Mouse (Mus musculus): ENCODE results near the gene Ptprg. TPM values are rescaled to one million over a fixed set of nuclear protein-coding genes. Genes with fewer than 3 reads are reported as not detected.

Gene Ptprg
- polyA plus RNA-seq, 1 experiment from 2014 or later: 48.0 TPM

DNA sequence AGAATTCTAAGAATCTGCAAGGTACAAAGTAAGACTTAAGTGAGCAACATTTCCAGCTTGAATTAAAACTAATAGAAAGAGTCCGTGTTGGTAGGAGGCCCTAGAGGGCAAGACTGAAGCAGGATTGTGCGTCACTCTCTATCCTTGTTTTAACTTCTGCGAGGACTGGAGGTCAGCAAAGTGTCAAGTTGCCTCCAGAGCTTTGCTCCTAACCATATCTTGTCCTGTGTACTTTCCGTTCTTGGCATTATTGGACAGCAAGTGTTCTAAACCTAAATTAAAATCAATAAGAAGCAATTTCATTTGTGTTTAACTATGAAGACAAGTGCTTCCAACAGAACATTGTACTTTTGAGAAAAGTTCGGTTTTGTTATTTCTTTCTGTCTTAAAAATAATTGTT is 20.4 kb downstream of the Ptprg start:
- H3K4me2 ChIP-seq (ENCODE audit: low read depth, low read length, severe bottlenecking): no peak overlapping the region
- ATAC-seq (replicated peaks; ENCODE audit: low FRiP score) (no peak), DNase-seq (ENCODE audit: low spot score) (no peak)
- 60% methylated on average over 5 of the region's 5 CpGs for WGBS
- no peak overlapping the region for H3K27ac ChIP-seq (ENCODE audit: low read depth, low read length)
- H3K9ac ChIP-seq (ENCODE audit: low read length): no peak overlapping the region
- peaks cover 18% of the 10 kb centered on the region; the same call in 1 of the 2 replicates for H3K4me1 ChIP-seq (replicated peaks; ENCODE audit: control insufficient read depth, insufficient read depth, low read length)
- H3K9me3 ChIP-seq (ENCODE audit: control insufficient read depth, low read length): no peaks in the 10 kb centered on the region
- no peak overlapping the region for H3K4me3 ChIP-seq (ENCODE audit: low read depth, low read length)
- no peaks in the 10 kb centered on the region for H3K36me3 ChIP-seq (ENCODE audit: control insufficient read depth, insufficient read depth, low read length)
- no peaks in the 10 kb centered on the region for H3K27me3 ChIP-seq (ENCODE audit: control insufficient read depth, insufficient read depth, low read length)

DNA sequence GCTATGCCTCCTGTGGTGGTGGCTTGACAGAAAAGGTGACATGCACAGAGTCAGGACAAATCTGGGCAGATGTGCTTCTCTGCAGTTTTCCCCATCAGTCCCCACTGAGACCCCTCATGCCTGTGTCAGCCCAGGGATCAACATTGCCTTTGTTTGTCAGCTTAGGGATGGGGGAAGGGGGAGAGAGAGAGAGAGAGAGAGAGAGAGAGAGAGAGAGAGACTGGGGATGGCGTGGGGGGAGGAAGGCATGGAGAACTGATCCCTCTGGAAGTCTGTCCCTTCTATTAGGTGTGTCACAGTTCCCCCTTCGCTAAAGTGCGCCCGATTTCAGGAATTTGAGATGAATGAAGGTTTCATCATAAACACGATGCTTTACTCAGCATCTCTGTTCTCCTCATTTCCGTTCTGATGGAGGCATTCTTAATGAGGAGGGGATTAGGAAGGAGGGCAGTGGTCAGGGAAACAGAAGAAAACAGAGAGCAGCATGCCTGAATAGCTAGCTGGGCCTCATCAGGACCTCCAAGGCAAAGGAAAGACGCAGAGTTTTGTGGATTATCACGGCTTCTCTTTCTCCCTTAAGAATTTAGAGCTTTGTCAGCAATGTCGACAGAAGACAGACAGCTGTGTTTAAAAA is 24.1 kb downstream of the Ptprg start:
- Histone ChIP-seq H3K4me2 (ENCODE audit: low read depth, low read length, severe bottlenecking) (peak overlapping the region; percentile 29), H3K36me3 (ENCODE audit: control insufficient read depth, insufficient read depth, low read length) (no peaks in the 10 kb centered on the region), H3K9me3 (ENCODE audit: control insufficient read depth, low read length) (peaks cover 2% of the 10 kb centered on the region; the same call in 1 of the 2 replicates), H3K4me1 (replicated peaks; ENCODE audit: control insufficient read depth, insufficient read depth, low read length) (peaks cover 21% of the 10 kb centered on the region; the same call in 1 of the 2 replicates), H3K27me3 (ENCODE audit: control insufficient read depth, insufficient read depth, low read length) (no peaks in the 10 kb centered on the region), H3K9ac (ENCODE audit: low read length) (peak overlapping the region; percentile 1; the same call in 1 of the 2 replicates), H3K4me3 (ENCODE audit: low read depth, low read length) (no peak overlapping the region), H3K27ac (ENCODE audit: low read depth, low read length) (peak overlapping the region; percentile 41)
- peak; percentile 76 for ATAC-seq (replicated peaks; ENCODE audit: low FRiP score)
- peak; percentile 53 for DNase-seq (ENCODE audit: low spot score)
- under 1% methylated on average over 8 of the region's 9 CpGs for WGBS

DNA sequence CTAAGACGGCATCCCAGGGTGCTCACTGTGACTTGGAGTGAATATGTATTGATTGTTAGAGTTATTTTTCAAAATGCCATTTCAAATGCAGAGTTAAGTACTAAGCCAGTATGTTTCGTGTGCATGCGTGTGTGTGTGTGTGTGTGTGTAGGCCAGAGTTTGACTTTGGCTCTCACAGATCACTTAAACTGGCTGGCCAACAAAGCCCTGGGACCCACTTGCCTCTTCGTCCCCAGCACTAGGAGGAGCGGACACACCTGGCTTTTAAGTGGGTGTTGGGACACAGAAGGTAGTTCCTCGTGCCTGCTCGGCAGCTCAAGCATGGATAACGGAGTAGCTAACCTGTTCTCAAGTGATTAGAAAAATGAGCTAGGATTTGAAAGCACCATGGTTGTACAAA is 24.6 kb downstream of the Ptprg start:
- WGBS: 27% methylated on average over 8 of the region's 8 CpGs
- DNase-seq (ENCODE audit: low spot score) (no peak), ATAC-seq (replicated peaks; ENCODE audit: low FRiP score) (no peak)
- Histone ChIP-seq H3K27ac (ENCODE audit: low read depth, low read length) (peak overlapping the region; percentile 41; the same call in 1 of the 2 replicates), H3K27me3 (ENCODE audit: control insufficient read depth, insufficient read depth, low read length) (no peaks in the 10 kb centered on the region), H3K9me3 (ENCODE audit: control insufficient read depth, low read length) (peaks cover 2% of the 10 kb centered on the region; the same call in 1 of the 2 replicates), H3K4me2 (ENCODE audit: low read depth, low read length, severe bottlenecking) (peak overlapping the region; percentile 29; the same call in 1 of the 2 replicates), H3K36me3 (ENCODE audit: control insufficient read depth, insufficient read depth, low read length) (no peaks in the 10 kb centered on the region), H3K4me3 (ENCODE audit: low read depth, low read length) (no peak overlapping the region), H3K4me1 (replicated peaks; ENCODE audit: control insufficient read depth, insufficient read depth, low read length) (peaks cover 21% of the 10 kb centered on the region; the same call in 1 of the 2 replicates), H3K9ac (ENCODE audit: low read length) (no peak overlapping the region)

DNA sequence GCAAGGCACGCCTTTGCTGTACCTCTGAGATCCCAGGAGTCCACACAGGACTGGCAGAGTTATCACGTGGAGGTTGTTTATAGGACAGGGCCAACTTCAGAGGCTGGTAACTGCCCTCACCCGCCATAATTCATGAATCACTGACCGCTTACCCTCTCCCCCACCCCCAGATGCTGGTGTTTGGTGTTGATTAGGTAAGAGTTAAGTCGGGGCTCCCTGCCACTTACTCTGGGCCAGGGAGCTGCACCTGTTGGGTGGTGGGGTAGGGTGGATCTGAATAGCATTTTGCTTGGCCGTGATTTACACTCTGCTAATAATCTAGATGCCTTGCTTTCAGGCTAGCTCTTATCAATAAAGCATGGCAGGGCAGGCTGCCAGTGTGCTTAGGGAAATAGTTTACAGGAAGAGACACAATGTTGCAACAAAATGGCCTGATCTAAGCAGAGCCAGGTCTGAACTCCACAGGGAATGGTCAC is 25.2 kb downstream of the Ptprg start:
- 24% methylated on average over 6 of the region's 6 CpGs for WGBS
- Histone ChIP-seq H3K4me1 (replicated peaks; ENCODE audit: control insufficient read depth, insufficient read depth, low read length) (peaks cover 21% of the 10 kb centered on the region; the same call in 1 of the 2 replicates), H3K9ac (ENCODE audit: low read length) (no peak overlapping the region), H3K4me2 (ENCODE audit: low read depth, low read length, severe bottlenecking) (no peak overlapping the region), H3K36me3 (ENCODE audit: control insufficient read depth, insufficient read depth, low read length) (no peaks in the 10 kb centered on the region), H3K9me3 (ENCODE audit: control insufficient read depth, low read length) (peaks cover 2% of the 10 kb centered on the region; the same call in 1 of the 2 replicates), H3K4me3 (ENCODE audit: low read depth, low read length) (no peak overlapping the region), H3K27me3 (ENCODE audit: control insufficient read depth, insufficient read depth, low read length) (no peaks in the 10 kb centered on the region), H3K27ac (ENCODE audit: low read depth, low read length) (no peak overlapping the region)
- ATAC-seq (replicated peaks; ENCODE audit: low FRiP score): no peak
- no peak for DNase-seq (ENCODE audit: low spot score)

DNA sequence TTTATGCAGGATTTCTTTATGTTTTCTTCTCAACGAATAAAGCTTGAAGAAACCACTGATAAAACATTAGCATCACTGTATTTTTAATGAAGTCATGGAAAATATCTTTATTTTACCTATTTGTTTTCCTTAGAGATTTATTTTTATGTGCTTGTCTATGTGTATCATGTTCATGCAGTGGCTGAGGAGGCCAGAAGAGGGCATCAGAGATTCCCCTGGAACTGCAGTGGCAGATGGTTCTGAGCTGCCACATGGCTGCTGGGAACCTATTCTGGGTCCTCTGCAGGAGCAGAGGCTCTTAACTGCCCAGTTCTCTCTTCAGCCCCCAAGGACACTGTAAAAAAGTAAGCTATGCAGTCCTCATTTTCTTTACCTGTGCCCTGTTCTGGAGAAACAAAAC is 26.6 kb downstream of the Ptprg start:
- Histone ChIP-seq H3K4me3 (ENCODE audit: low read depth, low read length) (no peak overlapping the region), H3K27ac (ENCODE audit: low read depth, low read length) (no peak overlapping the region), H3K9ac (ENCODE audit: low read length) (no peak overlapping the region), H3K9me3 (ENCODE audit: control insufficient read depth, low read length) (peaks cover 2% of the 10 kb centered on the region; the same call in 1 of the 2 replicates), H3K4me2 (ENCODE audit: low read depth, low read length, severe bottlenecking) (no peak overlapping the region), H3K27me3 (ENCODE audit: control insufficient read depth, insufficient read depth, low read length) (no peaks in the 10 kb centered on the region), H3K36me3 (ENCODE audit: control insufficient read depth, insufficient read depth, low read length) (no peaks in the 10 kb centered on the region), H3K4me1 (replicated peaks; ENCODE audit: control insufficient read depth, insufficient read depth, low read length) (peaks cover 17% of the 10 kb centered on the region; the same call in 1 of the 2 replicates)
- ATAC-seq (replicated peaks; ENCODE audit: low FRiP score) (no peak), DNase-seq (ENCODE audit: low spot score) (no peak)
- 90% methylated on average over 1 of the region's 1 CpGs for WGBS

DNA sequence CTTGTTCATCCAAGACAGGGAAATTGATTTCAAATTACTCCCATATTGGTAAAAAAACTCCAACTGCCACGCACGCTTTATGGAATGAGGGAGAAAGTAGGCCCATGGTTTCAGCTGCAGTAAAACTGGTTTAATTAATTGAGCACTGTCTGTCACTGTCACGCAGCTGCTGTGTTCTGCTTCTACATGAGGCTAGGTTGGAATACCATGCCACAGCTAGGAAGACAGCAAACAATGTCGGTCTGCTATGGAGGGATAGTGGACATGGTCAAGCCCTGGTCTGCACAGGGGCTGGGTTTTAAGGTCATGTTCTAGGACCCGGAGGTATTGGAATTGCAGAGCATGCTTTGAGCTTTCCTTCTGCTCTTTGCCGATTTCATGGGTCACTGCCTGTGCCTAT is 30.9 kb downstream of the Ptprg start:
- H3K4me1 ChIP-seq (replicated peaks; ENCODE audit: control insufficient read depth, insufficient read depth, low read length): no peaks in the 10 kb centered on the region
- H3K4me3 ChIP-seq (ENCODE audit: low read depth, low read length): no peak overlapping the region
- peaks cover 2% of the 10 kb centered on the region; the same call in 1 of the 2 replicates for H3K9me3 ChIP-seq (ENCODE audit: control insufficient read depth, low read length)
- H3K36me3 ChIP-seq (ENCODE audit: control insufficient read depth, insufficient read depth, low read length): no peaks in the 10 kb centered on the region
- DNase-seq (ENCODE audit: low spot score) (no peak), ATAC-seq (replicated peaks; ENCODE audit: low FRiP score) (no peak)
- no peaks in the 10 kb centered on the region for H3K27me3 ChIP-seq (ENCODE audit: control insufficient read depth, insufficient read depth, low read length)
- H3K27ac ChIP-seq (ENCODE audit: low read depth, low read length): no peak overlapping the region
- no peak overlapping the region for H3K4me2 ChIP-seq (ENCODE audit: low read depth, low read length, severe bottlenecking)
- WGBS: 71% methylated on average over 6 of the region's 6 CpGs
- H3K9ac ChIP-seq (ENCODE audit: low read length): no peak overlapping the region

DNA sequence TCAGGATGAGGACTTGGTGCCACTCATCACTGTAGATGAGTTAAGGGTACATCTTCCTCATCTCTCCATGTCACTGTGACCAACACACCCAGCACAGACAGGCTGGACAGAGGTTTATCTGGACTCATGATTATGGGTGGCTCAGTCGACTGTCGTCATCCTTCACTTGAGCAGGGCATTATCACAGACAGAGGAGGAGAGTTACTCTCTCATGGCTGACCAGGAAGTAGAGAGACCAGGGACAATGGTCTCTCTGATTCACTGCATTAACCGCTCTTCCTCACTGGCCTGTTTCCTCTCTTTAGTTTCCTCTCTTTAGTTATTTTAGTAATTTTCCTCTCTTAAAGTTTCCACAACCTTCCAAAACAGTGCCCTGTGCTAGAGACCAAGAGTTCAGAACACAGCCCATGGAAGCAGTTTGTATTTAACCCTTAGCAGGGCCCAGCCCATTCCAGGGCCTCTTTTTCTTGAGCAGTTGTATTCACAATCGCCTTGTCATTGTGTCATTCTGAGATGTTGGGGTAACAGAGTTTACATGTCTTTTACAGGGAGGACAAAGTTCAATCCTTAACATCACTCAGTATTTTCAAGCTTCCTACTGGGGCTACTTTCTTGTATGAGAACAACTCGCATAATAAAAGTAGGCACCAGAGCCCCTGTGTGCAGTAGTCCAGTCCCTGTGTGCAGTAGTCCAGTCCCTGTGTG is 31.7 kb downstream of the Ptprg start:
- peaks cover under 1% of the 10 kb centered on the region; the same call in 1 of the 2 replicates for H3K9me3 ChIP-seq (ENCODE audit: control insufficient read depth, low read length)
- no peak overlapping the region for H3K27ac ChIP-seq (ENCODE audit: low read depth, low read length)
- H3K4me2 ChIP-seq (ENCODE audit: low read depth, low read length, severe bottlenecking): no peak overlapping the region
- ATAC-seq (replicated peaks; ENCODE audit: low FRiP score) (no peak), DNase-seq (ENCODE audit: low spot score) (no peak)
- 70% methylated on average over 5 of the region's 5 CpGs for WGBS
- H3K4me3 ChIP-seq (ENCODE audit: low read depth, low read length): no peak overlapping the region
- no peaks in the 10 kb centered on the region for H3K36me3 ChIP-seq (ENCODE audit: control insufficient read depth, insufficient read depth, low read length)
- no peak overlapping the region for H3K9ac ChIP-seq (ENCODE audit: low read length)
- H3K27me3 ChIP-seq (ENCODE audit: control insufficient read depth, insufficient read depth, low read length): no peaks in the 10 kb centered on the region
- no peaks in the 10 kb centered on the region for H3K4me1 ChIP-seq (replicated peaks; ENCODE audit: control insufficient read depth, insufficient read depth, low read length)

DNA sequence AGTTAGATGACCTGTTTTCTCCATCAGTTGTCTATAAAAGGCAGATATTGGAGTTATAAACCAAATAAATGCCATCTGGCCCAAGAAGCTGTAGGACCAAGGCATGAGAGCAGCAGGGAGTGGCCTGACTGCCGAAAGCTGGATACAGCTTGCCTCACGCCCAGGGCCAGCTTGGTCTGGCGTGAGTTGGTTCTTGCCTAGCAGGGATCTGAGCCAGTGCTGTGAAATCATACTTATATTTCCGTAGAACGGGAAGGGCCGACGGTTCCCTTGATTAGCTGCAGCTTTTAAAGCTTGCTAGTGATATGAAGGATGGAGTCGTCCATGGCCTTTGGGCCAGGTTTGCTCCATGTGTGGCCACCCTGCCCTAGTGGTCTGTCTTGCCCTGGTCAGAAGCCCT is 37.1 kb downstream of the Ptprg start:
- Histone ChIP-seq H3K36me3 (ENCODE audit: control insufficient read depth, insufficient read depth, low read length) (no peaks in the 10 kb centered on the region), H3K4me1 (replicated peaks; ENCODE audit: control insufficient read depth, insufficient read depth, low read length) (no peaks in the 10 kb centered on the region), H3K27me3 (ENCODE audit: control insufficient read depth, insufficient read depth, low read length) (no peaks in the 10 kb centered on the region), H3K4me3 (ENCODE audit: low read depth, low read length) (no peak overlapping the region), H3K27ac (ENCODE audit: low read depth, low read length) (no peak overlapping the region), H3K9me3 (ENCODE audit: control insufficient read depth, low read length) (no peaks in the 10 kb centered on the region), H3K4me2 (ENCODE audit: low read depth, low read length, severe bottlenecking) (no peak overlapping the region), H3K9ac (ENCODE audit: low read length) (no peak overlapping the region)
- WGBS: 72% methylated on average over 8 of the region's 8 CpGs
- no peak for DNase-seq (ENCODE audit: low spot score)
- ATAC-seq (replicated peaks; ENCODE audit: low FRiP score): no peak
